Mouse (Mus musculus) midbrain, embryonic 15.5 days (tissue): Measurements from ENCODE around the gene Exoc6b. TPM values are rescaled to one million over a fixed set of nuclear protein-coding genes. Genes with fewer than 3 reads are reported as not detected.
A peak's percentile ranks its signal among the peaks of the same experiment; 100 is the strongest.
"Not testable (repeated sequence)": the region's sequence is repeated elsewhere in the genome, so short reads cannot be mapped to it uniquely, and the experiment has no call there.

ENCODE experiments used
- ATAC-seq: fragments of 200-750 bp; cut with Nextera tagmentation; replicated peaks from 2 replicates; pipeline ENCODE4 v1.8.0; 2017; ENCODE audit warnings: moderate TSS enrichment
- H3K27ac ChIP-seq: fragments of 300-500 bp; sonication (generic); 2 replicates; pipeline ENCODE4 v1.5.1; 2015; ENCODE audit warnings: mild to moderate bottlenecking, inconsistent platforms
- H3K27me3 ChIP-seq: fragments of 300-500 bp; sonication (generic); replicated peaks from 2 replicates; pipeline ENCODE4 v1.6.1; 2015; ENCODE audit warnings: inconsistent platforms
- H3K36me3 ChIP-seq: fragments of 300-500 bp; sonication (generic); replicated peaks from 2 replicates; pipeline ENCODE4 v1.6.1; 2015; ENCODE audit warnings: inconsistent platforms
- H3K4me1 ChIP-seq: fragments of 300-500 bp; sonication (generic); 2 replicates; pipeline ENCODE4 v1.6.1; 2015; ENCODE audit warnings: inconsistent platforms
- H3K4me2 ChIP-seq: fragments of 300-500 bp; sonication (generic); 2 replicates; pipeline ENCODE4 v1.6.1; 2015; ENCODE audit warnings: inconsistent platforms, mild to moderate bottlenecking, moderate library complexity
- H3K4me3 ChIP-seq: fragments of 300-500 bp; sonication (generic); 2 replicates; pipeline ENCODE4 v1.5.1; 2015; ENCODE audit warnings: mild to moderate bottlenecking, inconsistent platforms
- H3K9ac ChIP-seq: fragments of 300-500 bp; sonication (generic); 2 replicates; pipeline ENCODE4 v1.6.1; 2015; ENCODE audit warnings: mild to moderate bottlenecking, inconsistent platforms
- H3K9me3 ChIP-seq: fragments of 300-500 bp; sonication (generic); 2 replicates; pipeline ENCODE4 v1.6.1; 2016; ENCODE audit warnings: inconsistent platforms
- WGBS: fragments of 180-500 bp; shearing (Covaris S2); methylation state at CpG from one replicate; pipeline ENCODE4 v1.1.7; 2015; ENCODE audit warnings: mixed read lengths; 5-methylcytosine and 5-hydroxymethylcytosine counted together
- polyA plus RNA-seq: library from polyadenylated mRNA; unstranded; fragments of >200 nt; fragmentation: Nextera tagmentation; extraction: Ambion mirVana; gene quantifications from 2 replicates; pipeline ENCODE4 v1.2.1, GENCODE M21; 2015

The Exoc6b gene
- polyA plus RNA-seq, 1 experiment from 2014 or later = 60.9 TPM

DNA sequence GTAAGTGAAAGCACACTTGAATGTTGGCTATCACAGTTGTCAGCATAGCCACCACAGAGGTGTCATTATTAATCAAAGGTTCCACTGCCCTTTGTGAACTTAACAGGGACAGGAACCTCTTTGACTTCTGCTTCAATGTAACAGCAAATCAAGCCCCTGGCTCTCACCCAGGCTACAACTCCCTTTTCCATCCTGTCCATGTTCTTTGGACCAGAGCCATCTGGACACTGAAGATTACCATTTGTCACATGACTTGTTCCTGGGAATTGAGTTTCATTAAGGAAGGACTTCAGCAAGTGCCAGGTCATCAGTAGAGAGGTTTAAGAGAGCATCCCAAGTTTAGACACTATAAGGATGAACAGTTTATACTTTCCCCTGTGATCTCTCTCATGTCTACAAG is 431.1 kb downstream of the Exoc6b start:
- Histone ChIP-seq H3K36me3 (no peaks in the 10 kb centered on the region), H3K27me3 (no peaks in the 10 kb centered on the region), H3K9ac (no peak overlapping the region), H3K4me3 (no peak overlapping the region), H3K9me3 (no peaks in the 10 kb centered on the region), H3K4me1 (no peaks in the 10 kb centered on the region), H3K4me2 (no peak overlapping the region), H3K27ac (no peak overlapping the region)
- ATAC-seq = no peak

DNA sequence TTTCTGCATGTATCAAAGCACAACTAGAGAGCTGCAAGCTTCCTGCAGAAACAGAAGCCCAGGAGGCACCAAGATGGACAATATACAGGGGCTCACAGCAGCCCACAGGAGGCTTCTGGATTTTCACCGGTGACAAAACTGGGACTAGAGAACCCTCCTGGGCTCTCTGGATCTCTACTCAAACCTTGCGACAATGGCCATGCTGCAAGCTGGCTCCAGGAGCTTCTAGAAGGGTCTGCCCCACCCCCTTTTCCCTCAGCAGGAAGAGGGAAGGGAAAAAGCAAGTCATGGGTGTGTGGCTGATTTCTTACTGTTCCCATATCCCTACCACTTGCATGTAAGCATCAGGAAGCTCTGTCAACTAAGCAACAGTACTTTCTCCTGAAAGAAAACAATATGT is 437.7 kb downstream of the Exoc6b start:
- H3K27ac ChIP-seq = no peak overlapping the region
- no peaks in the 10 kb centered on the region for H3K36me3 ChIP-seq
- no peaks in the 10 kb centered on the region for H3K27me3 ChIP-seq
- no peak overlapping the region for H3K4me2 ChIP-seq
- ATAC-seq = no peak
- no peak overlapping the region for H3K4me3 ChIP-seq
- H3K9me3 ChIP-seq = no peaks in the 10 kb centered on the region
- WGBS = 83% methylated on average over 2 of the region's 2 CpGs
- no peaks in the 10 kb centered on the region for H3K4me1 ChIP-seq
- H3K9ac ChIP-seq = no peak overlapping the region

DNA sequence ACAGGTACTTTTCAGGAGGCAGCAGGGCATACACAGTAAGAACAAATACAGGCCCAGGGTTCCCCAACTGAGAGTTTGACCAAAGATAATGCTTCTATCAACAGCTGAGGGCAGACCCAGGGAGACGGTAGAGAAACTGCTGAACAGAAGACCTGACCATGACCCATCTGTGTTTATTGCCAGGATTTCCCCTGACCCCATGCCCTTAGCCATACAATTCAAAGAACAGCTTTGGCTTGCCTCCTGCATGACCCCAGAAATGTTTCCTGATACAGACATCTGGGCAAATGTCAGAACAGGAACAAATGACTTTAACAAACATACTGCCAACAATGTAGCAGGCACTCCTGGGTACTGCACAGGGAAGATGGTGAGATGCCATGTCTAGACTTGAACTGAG is 439.0 kb downstream of the Exoc6b start:
- H3K27me3 ChIP-seq = no peaks in the 10 kb centered on the region
- 44% methylated on average over 1 of the region's 1 CpGs for WGBS
- no peak for ATAC-seq
- no peak overlapping the region for H3K4me2 ChIP-seq
- H3K9ac ChIP-seq = no peak overlapping the region
- H3K4me3 ChIP-seq = no peak overlapping the region
- no peaks in the 10 kb centered on the region for H3K9me3 ChIP-seq
- no peak overlapping the region for H3K27ac ChIP-seq
- no peaks in the 10 kb centered on the region for H3K36me3 ChIP-seq
- no peaks in the 10 kb centered on the region for H3K4me1 ChIP-seq

DNA sequence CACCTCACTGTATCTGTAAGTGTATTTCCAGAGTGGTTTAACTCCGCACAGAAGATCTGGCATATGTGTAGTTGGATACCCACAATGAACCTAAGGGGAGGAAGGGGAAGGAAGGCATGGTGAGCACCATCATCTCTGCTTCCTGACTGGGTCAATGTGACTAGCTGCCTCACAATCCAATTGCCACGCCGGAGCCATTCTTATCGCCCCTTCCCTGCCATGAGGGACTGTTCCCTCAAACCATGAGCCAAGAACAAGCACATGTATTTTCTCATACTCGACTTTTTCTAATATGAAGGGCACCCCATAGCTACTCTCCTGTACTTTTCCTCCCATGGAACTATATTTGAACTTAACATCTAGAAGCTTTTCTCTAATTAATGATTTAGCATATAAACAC is 440.5 kb downstream of the Exoc6b start:
- no peak overlapping the region for H3K27ac ChIP-seq
- no peak overlapping the region for H3K9ac ChIP-seq
- WGBS = 88% methylated on average over 5 of the region's 5 CpGs
- ATAC-seq = no peak
- no peaks in the 10 kb centered on the region for H3K27me3 ChIP-seq
- H3K36me3 ChIP-seq = no peaks in the 10 kb centered on the region
- no peak overlapping the region for H3K4me2 ChIP-seq
- no peak overlapping the region for H3K4me3 ChIP-seq
- H3K9me3 ChIP-seq = no peaks in the 10 kb centered on the region
- no peaks in the 10 kb centered on the region for H3K4me1 ChIP-seq

DNA sequence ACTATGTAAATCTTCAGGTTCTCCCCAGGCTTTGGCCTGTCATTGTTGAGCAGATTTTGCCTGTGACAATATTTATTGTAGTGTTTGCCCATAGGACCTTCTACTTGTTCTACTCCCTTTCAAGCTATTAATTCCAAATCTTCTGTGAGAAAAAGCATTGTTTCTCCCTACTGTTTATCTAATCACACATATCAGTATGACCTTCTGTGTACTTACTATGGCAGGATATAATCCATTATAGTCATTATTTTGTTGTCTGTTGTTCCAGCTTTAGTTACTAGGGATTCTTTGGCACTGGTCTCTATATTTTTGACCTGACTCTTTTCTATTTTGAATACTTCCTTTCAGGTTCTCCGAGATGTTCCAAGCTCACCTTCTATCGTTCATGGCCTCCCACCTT is 442.9 kb downstream of the Exoc6b start:
- no peak overlapping the region for H3K27ac ChIP-seq
- H3K27me3 ChIP-seq = no peaks in the 10 kb centered on the region
- H3K36me3 ChIP-seq = no peaks in the 10 kb centered on the region
- no peak for ATAC-seq
- 95% methylated on average over 2 of the region's 2 CpGs for WGBS
- no peak overlapping the region for H3K4me2 ChIP-seq
- H3K4me3 ChIP-seq = no peak overlapping the region
- H3K4me1 ChIP-seq = no peaks in the 10 kb centered on the region
- H3K9me3 ChIP-seq = no peaks in the 10 kb centered on the region
- no peak overlapping the region for H3K9ac ChIP-seq

DNA sequence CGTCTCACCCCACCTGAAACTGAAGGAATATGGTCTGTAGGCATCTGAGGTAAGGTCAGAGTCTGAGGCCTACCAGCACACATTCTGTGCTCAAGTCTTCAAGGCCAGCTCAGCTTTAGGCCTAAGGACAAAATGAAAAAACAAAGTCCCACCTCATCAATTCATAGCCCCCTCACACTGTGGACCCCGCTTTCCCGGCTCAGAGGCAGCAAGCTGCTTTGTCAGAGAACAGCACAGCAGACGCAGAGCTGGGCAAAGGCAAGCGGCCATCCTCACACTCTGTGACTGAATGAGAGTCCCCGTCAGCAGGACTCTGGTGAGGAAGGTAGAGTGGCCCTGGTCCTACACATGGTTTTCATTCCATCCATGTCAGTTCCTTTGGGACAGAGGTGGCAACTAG is 450.1 kb downstream of the Exoc6b start:
- 92% methylated on average over 6 of the region's 6 CpGs for WGBS
- no peak overlapping the region for H3K27ac ChIP-seq
- no peaks in the 10 kb centered on the region for H3K27me3 ChIP-seq
- no peak for ATAC-seq
- H3K9me3 ChIP-seq = no peaks in the 10 kb centered on the region
- no peak overlapping the region for H3K4me2 ChIP-seq
- H3K9ac ChIP-seq = no peak overlapping the region
- H3K4me3 ChIP-seq = no peak overlapping the region
- H3K36me3 ChIP-seq = no peaks in the 10 kb centered on the region
- no peaks in the 10 kb centered on the region for H3K4me1 ChIP-seq

DNA sequence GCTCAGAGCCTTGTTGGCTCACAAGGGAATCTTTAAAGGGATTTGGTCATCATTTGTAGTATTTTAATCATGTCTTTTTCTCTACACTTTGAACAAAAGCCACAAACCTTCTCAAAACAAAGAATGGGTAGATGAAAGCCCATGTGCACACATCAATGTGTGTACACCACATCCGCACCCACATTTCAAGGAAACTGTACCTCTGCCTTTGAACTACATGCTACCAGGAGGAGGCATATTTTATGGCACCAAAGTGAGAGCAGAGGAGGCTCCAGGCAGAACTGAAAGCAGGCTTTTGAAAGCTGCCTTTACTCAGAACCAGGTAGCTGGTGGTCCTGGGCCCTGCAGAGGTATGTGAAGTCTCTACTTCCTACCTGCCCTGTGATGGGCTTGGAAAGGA is 452.3 kb downstream of the Exoc6b start:
- no peaks in the 10 kb centered on the region for H3K4me1 ChIP-seq
- H3K9ac ChIP-seq = no peak overlapping the region
- H3K4me3 ChIP-seq = no peak overlapping the region
- H3K36me3 ChIP-seq = no peaks in the 10 kb centered on the region
- ATAC-seq = no peak
- H3K27ac ChIP-seq = no peak overlapping the region
- H3K27me3 ChIP-seq = no peaks in the 10 kb centered on the region
- WGBS = 98% methylated on average over 1 of the region's 1 CpGs
- no peak overlapping the region for H3K4me2 ChIP-seq
- no peaks in the 10 kb centered on the region for H3K9me3 ChIP-seq

DNA sequence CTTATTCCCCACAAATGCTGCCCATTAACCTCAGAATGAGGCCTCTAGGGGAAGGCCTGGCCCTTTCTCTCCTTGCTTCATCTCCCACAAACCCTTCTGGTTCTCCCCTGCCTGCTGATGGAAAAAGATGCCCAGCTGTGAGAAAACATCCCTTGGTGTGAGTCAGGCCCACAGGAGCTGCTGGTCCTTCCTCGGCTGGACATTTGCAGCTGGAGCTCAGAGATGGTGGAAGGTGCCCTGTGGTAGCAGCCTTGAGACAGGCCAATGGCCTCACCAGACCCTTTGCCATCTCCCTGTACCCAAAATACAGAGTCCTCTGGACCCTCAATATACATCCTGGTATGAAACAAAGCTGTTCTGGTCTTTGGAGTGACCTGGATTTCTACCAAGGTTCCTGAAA is 452.7 kb downstream of the Exoc6b start:
- WGBS = 88% methylated on average over 1 of the region's 1 CpGs
- Histone ChIP-seq H3K9me3 (no peaks in the 10 kb centered on the region), H3K27ac (no peak overlapping the region), H3K4me1 (no peaks in the 10 kb centered on the region), H3K4me3 (no peak overlapping the region), H3K9ac (no peak overlapping the region), H3K4me2 (no peak overlapping the region), H3K36me3 (no peaks in the 10 kb centered on the region), H3K27me3 (no peaks in the 10 kb centered on the region)
- no peak for ATAC-seq

DNA sequence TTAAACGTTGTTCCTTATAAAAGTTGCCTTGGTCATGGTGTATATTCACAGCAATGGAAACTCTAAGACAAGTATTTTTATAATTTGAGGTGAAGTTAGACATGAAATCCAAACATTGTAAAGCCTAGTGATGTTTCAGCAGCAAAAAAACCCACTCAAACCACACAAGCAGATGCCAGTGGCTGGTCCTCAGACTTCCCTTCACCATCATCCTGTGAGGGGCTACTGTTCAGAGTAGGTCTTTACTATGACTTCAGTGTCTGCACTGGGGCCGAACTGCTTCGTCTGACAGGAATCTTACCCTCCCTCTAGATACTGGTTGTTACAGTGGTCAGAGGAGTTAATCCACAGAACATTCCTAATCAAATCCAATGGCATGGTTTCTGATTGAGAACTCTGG is 455.8 kb downstream of the Exoc6b start:
- Histone ChIP-seq H3K9me3 (no peaks in the 10 kb centered on the region), H3K27ac (no peak overlapping the region), H3K36me3 (no peaks in the 10 kb centered on the region), H3K4me1 (no peaks in the 10 kb centered on the region), H3K9ac (no peak overlapping the region), H3K4me2 (no peak overlapping the region), H3K4me3 (no peak overlapping the region), H3K27me3 (no peaks in the 10 kb centered on the region)
- 93% methylated on average over 3 of the region's 3 CpGs for WGBS
- no peak for ATAC-seq

DNA sequence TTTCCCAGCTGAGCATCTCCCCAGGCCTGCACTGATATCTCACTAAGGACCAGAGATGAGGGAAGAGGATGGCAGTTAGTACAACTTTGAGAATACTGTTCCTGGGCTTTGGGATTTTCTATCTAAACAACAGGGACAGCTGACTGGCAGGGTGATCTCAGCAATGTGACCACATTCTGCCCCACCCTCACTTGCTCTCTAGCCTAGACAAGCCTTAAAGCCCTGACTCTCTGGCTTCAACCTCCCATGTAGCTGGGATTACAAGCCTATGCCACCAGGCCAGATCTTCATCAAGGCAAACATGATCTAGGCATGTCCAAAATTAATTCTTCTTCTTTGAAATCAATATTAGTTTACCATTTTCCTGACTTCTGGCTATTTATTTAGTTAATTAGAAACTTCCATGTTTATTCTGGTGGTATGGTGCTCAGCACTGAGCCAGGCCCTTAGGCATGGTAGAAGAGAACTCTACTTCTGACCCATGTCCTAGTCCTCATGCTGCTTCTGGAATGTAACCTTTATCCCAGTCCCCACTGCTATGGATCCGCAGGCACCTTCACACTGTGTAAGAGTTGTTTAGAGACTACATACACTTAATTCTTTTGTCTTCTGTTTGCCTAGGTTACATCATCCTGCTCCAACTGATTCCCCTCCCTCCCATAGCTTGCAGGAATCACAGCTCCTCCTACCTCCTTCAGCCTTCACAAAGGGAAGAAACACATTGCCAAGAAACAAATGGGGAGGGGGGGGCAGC is 468.0 kb downstream of the Exoc6b start:
- Histone ChIP-seq H3K9me3 (no peaks in the 10 kb centered on the region), H3K4me2 (no peak overlapping the region), H3K9ac (no peak overlapping the region), H3K27ac (no peak overlapping the region), H3K36me3 (no peaks in the 10 kb centered on the region), H3K4me3 (no peak overlapping the region), H3K27me3 (no peaks in the 10 kb centered on the region), H3K4me1 (no peaks in the 10 kb centered on the region)
- 42% methylated on average over 1 of the region's 1 CpGs for WGBS
- no peak for ATAC-seq

DNA sequence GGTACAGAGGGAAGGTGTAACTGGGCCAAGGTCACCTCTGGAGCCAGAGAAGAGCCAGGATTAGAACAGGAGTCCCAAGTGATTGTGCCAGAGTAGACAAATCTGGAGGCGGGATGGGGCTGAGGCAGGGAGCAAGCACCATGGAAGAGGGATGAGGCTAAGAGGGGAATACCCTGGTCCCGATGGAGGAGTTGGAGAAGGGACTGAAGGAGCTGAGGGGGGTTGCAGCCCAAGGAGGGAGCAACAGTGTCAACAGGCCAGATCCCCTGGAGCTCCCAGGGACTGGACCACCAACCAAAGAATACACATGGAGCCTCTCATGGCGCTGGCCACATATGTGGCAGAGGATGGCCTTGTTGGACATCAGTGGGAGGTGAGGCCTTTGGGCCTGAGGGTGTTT is 470.0 kb downstream of the Exoc6b start:
- not testable (repeated sequence) for ATAC-seq, H3K9ac ChIP-seq, H3K9me3 ChIP-seq, H3K4me3 ChIP-seq, H3K36me3 ChIP-seq, H3K27ac ChIP-seq, H3K4me1 ChIP-seq, H3K4me2 ChIP-seq, H3K27me3 ChIP-seq
- WGBS = 88% methylated on average over 3 of the region's 3 CpGs

DNA sequence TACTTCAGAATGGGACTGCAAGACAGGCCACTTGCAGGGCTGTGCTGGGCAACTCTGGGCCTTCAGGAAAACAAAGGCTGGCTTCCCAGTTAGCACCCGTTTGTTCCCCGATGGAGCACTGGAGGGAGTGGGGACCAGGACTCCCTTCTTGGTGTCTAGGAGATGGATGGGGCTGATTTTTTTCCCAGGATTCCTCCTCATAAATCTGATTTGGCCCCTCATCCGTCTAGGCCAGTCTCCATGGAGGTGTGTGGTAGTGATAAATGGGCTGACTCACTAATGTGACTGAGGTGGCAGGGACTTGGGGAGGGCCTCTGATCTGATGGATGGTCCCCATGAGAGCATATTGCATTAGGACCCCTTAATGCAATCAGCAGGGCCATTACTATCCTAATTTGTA is 470.6 kb downstream of the Exoc6b start:
- 83% methylated on average over 3 of the region's 3 CpGs for WGBS
- peaks cover 10% of the 10 kb centered on the region for H3K4me1 ChIP-seq
- no peak for ATAC-seq

DNA sequence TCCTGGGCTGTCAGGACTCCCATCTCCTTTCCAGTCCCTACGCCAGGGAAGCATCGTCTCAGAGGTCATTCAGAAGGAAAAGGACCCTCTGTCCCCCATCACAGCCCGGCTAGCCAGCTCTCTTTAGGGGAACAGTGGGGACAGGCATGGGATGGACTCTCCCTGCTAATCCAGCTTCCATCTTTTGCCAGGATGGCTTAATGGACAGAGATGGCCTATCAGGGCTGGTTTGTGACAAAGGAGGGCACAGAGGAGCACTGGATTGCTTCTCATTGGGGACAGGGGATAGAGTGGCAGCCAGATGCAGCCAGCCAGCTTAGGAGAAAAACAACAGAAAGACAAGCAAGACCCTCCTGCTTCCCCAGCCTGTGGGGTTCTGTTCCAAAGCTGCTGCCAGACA is 474.7 kb downstream of the Exoc6b start:
- WGBS = 13% methylated on average over 3 of the region's 3 CpGs
- peaks cover 6% of the 10 kb centered on the region for H3K27me3 ChIP-seq
- no peaks in the 10 kb centered on the region for H3K9me3 ChIP-seq
- no peak overlapping the region for H3K4me3 ChIP-seq
- ATAC-seq = 0 out of 2 replicates have a peak, but pooled peaks have one; percentile 39
- no peak overlapping the region for H3K27ac ChIP-seq
- peaks cover 17% of the 10 kb centered on the region for H3K4me1 ChIP-seq
- H3K9ac ChIP-seq = no peak overlapping the region
- no peaks in the 10 kb centered on the region for H3K36me3 ChIP-seq
- 0 out of 2 replicates have a peak overlapping the region, but pooled peaks have one; percentile 7 for H3K4me2 ChIP-seq

More for the DNA sequence above, 470.6 kb downstream of the Exoc6b start:
- Histone ChIP-seq H3K9ac (no peak overlapping the region), H3K36me3 (no peaks in the 10 kb centered on the region), H3K27ac (no peak overlapping the region), H3K9me3 (no peaks in the 10 kb centered on the region), H3K4me2 (no peak overlapping the region), H3K27me3 (no peaks in the 10 kb centered on the region), H3K4me3 (no peak overlapping the region)
